Mouse (Mus musculus) heart, adult 8-10 months (tissue): ENCODE results near the gene Epha4. TPM values are rescaled to one million over a fixed set of nuclear protein-coding genes. Genes with fewer than 3 reads are reported as not detected.

ENCODE experiments used
- DNase-seq: peaks from one replicate; pipeline ENCODE4 v3.0.0; 2022; ENCODE audit warnings: low spot score
- total RNA-seq, 4 experiments: library from RNA; stranded (reverse); gene quantifications; 2 replicates each; pipeline ENCODE4 v1.2.4; 2022

Epha4 gene
- 10 to 100 TPM; 28.3 to 42.7 (median 36.0) TPM for total RNA-seq

DNA sequence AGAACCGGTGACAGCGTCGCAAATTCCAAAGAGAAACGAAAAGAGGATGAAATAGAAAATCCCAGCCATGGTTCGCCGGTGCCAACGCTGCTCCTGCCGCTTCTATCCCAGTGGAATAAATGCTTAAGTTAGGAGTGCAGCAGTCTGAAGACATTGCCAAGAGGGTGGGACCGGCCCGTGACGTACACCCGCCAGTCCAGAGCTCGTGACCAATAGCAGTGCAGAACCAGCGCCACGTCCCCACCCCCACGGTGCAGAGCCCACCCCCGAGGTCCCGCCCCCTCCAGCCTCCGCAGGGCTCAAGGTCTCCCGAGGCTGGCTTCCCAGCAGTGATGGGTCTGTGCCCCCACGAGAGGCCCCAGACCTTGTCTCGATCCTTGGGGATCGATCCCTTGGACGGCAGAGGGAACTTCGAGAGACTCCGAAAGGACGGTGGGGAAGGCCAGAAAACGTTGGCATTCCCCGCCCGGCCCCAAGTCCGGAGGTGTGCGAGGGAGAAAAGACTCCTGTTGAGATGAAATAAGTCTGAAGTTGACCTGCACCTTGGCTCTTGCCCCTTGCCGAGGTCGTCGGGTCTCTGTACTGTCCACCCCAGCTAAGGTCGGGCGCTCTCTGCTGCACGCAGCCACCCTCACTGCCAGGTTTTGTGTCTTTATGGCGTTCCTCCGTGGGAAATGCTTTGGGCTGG is at the start of gene Epha4:
Gene Epha4 (minus strand): TSS at position 126 of the 688 bp plus-strand sequence.
- peak; percentile 94 for DNase-seq

DNA sequence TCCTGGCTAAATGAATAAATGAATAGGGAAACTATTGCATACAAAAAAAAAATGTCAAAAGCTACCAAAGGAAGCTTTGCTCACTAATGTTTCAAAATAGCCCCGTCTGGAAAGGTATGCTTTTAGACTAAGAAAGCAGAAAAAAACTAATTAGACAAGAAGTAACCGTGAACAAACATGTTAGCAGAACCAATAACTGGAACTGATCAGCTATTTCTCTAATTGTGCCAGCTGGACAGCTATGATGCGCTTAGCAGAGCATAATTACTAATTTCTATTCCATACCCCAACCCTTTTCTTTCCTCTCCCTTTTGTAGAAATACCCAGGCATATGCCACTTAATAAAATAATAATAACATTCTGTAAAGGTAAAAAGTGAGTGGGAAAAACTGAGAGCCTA is 41.3 kb upstream of the Epha4 start:
- no peak for DNase-seq

DNA sequence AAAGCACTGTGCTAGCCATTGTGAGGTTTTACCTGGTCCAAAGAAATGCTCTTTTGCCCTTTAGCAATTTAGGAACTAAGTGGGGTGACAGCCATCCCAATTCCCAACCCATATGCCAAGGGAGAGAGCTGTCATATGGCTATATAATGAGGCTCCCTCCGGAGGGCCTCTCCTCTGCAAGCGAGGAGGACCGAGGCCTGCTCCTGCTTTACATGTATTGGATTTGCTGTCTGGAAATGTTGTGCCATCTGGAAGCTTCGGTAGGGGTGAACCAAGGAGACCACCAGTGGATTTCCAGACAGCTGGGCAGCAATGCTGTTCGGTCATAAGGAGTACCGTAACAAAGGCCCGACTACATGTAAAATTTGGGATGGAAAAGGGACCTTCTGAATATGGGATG is 37.0 kb upstream of the Epha4 start:
- DNase-seq = no peak

DNA sequence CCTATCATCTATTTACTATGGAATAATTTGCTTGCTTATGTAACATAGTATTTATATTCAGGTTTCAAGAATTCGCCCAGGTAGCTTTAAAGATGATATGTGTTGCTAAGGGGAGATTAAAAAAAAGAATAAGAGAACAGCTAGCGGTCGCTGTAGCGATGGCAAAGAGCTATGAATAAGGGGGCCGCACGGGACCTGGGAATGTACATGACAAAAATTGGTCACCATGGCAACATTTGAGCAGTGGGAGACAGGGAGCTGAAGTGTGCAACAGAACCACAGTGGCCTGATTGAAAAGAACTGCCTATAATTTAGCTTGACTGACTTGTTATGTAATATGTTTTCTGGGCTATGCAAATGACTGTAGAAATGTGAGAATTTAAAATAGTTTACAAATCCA is 30.8 kb upstream of the Epha4 start:
- DNase-seq = no peak

DNA sequence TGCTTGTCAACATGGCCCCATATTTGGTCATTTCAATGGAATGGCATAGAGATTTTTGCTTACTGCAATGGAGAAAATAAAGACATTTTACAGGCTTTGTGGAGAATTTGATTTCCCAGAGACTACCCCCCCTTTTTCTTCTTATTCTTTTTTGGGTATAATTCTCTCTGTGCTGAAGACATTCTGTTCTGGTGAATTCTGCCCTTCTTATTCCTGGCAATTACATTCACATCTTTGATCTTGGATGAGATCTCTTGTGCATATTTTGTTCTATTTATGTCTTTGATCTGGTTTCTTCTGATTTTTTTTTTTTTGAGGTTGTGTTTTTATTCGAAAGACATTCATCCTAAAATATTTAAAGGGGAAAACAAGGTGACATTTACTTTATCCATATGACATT is 30.1 kb upstream of the Epha4 start:
- no peak for DNase-seq

DNA sequence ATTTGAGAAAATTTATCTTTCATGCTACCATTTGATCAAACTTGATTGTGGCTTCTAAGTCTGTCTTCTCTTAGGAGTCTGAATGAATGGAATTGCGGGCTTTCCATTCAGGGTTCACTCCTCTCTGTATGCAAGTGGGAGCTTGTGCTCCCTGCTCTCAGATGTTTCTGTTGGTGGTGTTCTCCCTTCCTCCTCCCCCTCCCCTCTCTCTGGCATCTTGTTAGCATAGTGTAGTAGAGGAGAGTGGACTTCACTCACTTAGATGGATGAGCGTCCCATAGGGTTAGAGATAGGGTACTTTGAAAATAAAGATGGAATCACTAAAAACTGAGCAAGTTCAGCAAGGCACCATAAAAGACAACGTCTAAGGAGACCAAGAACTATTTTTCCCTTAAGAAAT is 29.4 kb upstream of the Epha4 start:
- DNase-seq = no peak

DNA sequence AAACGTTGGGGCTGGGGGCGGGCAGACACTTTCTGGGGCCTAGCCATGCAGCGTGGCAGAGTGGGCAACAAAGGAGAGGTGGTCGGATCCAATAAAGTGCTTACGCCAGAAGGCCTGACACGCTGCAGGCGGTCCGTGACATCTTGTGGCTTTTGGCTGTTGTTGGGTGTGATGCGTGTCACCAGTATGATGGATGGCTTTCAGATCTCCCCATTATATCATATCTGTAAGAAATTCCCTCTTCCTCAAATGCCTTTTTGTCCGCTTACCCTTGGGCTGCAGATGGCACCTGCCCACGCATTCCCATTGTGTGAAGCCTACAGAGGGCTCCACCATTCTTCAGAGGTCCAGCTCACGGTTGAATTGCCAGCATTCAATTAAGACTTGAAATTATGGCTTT is 25.1 kb upstream of the Epha4 start:
- DNase-seq = no peak

DNA sequence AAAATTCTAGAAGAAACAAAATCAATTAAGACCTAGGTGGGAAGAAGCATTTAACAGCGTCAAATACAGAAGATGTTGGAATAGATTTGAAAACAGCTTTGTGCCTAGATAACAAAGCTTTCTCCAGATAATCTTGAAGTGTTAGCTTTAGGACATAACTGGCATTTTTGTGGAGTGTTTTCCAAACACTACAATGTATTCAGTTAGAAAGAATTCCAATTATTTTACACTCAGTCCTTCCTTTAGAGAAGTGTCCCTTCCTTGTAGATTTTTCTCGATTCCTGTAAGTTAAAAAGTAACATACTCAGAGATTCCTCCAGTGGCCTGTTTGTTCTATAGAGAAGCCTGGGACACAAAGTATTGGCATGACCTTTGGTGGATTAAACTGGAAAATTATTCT is 23.7 kb upstream of the Epha4 start:
- DNase-seq = no peak

DNA sequence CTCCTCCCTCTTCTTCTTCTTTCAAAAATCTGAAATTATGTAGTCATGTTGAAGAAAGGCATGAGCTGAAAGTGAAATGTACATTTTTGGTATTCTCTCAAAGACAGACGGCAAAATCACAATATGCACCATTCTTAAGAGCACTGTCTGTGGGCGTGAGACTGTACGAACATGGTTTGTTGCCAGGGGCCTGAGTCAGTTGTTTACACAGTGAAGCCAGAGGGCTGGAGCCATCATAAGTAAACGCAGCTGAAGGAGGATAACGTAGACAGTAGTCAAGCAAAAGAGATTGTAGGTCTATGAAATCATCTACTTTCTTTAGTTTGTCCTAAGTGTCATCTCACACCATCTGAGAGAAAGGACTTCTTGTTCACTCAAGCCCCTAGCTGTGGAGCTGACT is 21.0 kb upstream of the Epha4 start:
- no peak for DNase-seq

DNA sequence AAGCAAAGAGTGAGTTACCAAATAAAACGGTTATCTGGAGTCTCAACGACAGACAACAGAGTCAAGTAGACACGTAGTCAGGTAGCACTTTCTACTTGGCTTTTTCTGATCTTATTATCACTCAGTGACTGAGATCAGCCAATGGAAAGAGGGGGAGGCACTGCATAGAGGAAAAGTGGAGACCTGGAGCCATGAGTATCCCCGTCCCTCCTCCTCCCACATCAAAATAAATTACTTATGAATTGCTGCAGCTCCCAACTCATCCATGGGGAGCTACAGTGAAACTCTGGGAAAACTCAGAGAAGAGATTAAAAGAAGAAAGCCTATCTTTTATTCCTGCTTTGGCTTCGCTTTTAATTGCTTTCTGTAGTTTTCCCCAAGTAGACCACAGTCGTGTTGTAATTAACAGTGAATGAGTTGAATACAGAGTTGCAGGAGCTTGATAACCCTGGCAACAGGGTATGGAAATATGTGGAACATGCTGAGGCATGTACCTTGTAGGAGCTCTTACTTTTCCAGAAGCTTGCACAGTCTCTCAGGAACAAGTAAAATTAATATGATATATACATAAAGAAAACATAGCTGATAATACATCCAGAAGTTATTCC is 17.8 kb upstream of the Epha4 start:
- DNase-seq = no peak

DNA sequence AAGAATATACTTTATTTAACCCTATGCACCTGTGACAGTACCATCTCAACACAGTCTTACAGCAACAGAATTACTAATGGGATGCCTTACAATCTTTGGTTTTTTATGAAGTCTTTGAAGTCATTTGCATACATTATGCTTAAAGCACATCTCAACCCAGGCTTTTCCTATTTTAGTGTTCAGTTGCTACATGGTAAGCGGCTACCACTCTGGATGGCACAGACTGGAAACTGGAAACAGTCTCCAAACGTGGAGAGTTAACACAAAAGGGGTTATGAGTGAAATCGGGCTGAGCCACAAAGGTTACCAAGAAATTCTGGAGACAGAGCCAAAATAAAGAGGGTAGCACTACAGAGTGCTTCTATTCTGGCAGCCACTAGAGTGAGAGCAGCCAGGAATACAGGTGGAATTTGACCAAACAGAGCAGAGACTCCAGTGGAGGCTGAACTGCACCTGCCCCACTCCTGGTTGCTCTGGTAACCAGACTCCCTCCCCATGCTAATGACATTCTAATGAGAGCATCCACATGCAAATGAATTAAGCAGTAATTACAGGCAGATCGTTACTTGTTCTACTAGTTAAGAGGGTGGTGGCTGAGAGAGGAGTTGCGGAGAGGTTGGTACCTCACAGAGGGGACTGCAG is 17.2 kb upstream of the Epha4 start:
- no peak for DNase-seq

DNA sequence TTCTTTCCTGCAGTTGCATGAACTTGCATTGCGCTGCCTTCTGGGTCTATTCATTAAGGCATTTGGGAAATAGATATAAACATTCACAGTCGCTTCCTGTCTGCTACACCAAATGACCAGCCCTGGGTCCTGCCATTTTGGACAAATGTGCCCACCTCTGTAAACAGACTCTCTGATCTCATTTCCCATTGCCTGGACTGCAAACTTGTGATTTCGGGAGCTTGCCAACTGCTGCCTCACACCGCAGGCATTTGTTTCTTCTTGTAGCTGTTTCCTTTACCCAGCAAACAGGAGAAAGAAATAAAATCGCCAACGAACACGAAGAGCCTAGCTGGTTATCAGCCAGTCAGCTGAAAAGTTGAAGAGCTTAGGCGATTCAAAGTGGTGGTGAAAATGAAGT is 10.2 kb upstream of the Epha4 start:
- no peak for DNase-seq

DNA sequence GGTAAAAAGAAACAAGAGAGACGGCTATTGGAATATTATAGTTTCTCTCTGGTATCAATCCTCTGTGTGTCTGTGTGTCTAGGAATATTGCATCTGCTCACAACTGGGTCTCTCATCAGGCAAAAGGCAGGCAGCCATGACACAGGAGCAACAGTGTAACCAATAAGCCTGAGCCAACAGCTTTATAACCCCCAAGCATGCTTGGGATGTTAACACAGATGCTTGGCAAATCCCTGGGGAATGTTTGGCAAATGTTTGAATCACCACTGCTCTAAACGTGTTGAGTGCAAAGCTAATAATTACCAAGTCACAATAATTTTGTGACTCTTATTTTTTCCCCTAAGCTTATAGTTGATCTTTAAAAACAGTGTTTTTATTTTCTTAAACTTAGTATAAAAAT is 8.5 kb upstream of the Epha4 start:
- no peak for DNase-seq

DNA sequence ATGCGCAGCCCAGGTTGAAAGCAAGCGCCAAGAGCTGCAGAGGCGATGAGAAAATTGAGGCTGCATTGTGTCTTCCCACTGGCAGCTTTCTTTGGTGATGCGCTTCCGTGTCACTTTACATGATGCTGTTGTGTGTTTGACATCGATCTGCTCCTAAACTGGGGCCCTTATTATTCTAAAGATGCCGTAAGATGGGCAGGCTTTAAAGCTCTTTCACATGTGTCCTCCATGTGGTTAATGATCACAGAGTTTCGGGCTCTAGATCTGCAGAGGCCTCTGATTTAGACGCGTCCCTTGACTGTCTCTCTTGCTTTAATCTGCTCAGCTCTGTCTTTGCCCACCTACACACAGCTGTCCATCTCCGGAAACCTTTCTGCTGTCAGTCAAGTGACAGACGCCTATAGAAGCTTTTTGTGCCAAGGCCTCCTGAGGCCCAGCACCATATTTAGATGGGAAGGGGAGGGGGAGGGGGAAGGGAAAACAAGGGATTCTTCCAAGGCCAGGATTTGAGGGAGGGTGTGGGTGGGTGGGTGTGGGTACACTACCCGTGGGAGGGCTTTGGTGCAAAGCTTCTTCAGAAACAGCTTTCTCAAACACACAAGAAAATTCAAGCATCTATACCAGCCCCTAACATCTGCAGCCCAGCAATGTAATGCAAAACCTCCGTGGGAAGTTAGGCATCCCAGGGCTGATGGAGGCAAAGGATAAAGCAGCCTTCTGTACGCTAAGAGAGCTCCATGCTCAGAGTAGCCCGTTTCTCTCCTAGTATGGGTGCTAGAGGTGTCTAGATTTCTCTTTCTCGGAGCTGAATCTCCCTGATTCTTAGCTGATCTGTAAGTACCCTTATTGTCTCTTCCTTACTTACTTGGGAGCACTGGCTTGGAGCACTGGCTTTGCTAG is 7.0 kb upstream of the Epha4 start:
- no peak for DNase-seq

DNA sequence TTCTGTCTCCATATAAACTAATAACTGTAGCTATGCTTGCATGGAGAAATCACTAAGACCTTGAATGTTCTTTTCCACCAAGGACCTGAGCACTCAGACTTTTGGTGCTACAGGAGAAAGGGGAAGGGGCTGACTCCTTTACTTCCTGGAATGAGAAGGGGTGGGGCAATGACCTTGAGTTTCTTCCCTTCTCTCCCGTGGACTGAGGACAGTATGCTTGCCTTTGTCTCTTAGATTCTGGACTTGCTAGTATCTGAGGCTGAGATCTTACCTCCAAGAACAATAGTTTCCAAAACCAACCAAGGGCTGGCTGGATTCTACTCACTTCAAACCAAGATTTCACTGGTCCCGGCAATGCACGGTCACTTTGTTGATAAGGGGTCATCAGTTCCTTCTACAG is 3.8 kb upstream of the Epha4 start:
- no peak for DNase-seq

DNA sequence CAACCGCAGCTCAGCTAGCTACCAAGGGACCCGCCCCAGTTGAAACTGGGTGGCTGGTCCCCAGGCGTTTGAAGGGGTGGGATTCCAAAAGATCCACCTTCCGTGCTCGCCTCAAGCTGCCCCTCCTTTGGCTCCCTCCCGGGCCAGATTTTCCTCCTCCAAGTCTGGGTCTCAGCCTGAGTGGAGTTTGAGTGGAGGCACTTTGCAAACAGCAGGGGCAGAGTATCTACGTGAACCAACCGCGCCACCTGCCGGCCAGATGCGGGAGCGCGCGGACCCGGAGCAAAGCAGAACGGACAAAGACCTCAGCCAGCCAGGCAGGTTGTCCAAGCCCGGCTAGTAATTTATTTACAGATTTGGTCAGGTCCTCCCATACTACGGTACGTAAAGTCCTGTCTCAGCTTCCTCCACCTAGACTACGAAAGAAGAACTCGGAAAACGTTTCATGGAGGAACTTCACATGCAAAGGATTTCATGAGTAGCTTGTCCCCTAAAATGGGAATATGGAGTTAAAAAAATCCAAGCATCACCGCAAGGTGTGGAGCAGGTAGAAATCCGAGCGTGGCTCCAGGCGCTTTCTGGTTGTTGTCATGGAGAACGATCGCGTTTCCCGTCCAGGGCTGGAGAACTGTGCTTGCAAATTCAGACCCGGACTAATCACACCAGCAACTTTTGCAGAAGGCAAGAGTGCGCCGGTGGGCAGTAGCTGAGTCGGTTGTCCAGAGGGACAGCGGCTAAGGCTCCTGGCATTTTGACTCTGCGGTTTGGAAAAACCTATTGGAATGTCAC is 1.5 kb upstream of the Epha4 start:
- DNase-seq = peak; percentile 89

DNA sequence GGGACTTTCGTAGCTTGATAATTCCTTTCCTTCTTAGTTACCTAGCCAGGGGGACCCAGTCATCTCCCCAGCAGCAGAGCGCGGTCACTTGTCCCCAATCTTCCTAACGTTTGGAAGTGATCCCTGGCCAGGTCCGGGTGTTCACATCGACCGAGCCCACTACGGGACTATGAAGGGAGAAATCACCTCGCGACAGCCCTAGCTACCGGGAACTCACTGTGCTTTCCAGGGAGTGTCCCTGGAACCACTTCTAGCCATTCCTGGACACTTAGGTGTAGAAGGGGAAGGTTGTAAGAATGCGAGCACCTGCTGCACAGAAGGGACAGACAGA is 728 bp upstream of the Epha4 start:
- DNase-seq = no peak

DNA sequence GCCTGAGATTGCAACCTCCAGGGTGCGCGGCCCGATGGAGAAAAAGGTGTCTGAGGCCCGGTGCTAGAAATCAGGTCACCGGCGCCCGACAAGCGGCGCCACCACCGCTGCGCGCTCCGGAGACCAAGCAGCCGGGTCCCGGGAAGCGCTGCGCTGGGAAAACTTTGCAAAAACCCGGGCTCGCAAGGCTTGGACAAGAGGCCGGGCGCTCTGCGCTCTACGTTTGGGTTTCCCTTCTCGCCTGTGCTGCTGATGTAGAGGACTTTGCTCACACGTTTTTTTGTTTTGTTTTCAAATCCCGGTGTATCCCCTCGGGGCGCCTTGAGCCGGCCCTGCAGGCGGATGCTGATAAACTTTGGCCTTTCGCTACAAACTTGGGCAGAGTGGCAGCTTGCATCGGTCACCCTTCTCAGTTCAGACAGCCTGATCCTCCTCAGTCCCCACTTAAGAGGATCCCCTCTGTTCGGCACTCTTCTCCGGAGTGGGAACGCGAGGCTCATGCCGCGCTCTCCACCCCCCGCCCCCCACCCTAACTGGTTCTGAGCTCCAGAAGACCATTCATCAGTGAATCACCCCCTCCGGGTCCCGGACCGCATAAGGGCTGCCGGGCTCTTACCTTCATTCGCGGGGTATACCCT is 444 bp downstream of the Epha4 start:
- DNase-seq = peak; percentile 67

DNA sequence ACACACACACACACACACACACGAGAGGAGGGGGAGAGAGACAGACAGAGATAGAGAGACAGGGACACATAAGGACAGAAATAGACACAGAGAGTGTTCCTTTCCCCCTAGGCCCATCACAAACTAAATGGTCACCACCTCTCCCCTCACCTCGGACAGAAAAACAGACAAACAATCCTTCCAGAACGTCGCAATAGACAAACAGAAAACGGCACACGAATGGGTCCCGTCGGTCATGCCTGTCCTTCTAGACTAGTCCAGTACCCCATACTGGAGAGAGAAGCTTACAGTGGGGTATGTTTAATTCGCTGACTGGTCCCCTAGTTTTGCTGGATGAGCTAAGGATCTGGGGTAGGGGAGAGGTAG is 946 bp downstream of the Epha4 start:
- DNase-seq = peak; percentile 33

DNA sequence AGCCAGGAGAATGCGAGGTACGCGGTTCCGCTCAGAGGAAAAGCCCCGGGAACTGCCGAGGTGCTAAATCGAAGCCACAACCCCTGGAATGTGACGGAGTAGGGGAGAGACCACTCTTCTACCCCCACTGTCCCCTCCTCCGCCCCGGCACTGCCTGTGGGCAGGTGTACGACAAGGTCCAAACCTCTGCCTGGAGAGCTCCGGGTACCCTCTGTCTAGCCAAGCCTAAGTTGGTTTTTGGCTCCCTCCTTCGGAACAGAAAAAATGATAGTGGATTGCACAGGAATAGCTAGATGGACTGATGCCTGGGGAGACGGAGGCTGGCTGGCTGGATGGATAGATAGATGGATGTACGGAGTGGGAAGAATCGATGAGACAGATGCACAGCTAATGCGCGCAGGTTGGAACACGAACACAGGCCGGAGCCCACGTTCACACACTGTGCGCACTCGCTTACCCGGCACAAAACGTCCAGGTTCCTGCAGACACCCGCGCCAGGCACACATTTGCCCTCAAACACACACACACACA is 1.4 kb downstream of the Epha4 start:
- DNase-seq = peak; percentile 74
